Mouse (Mus musculus) liver, embryonic 14.5 days (tissue): ENCODE data around the gene Crybb1.

Experiments
- CTCF ChIP-seq: IDR thresholded peaks from 2 replicates; pipeline ENCODE4 v1.5.1; 2016; ENCODE audit warnings: antibody characterized with exemption, low read depth, control low read depth
- EP300 ChIP-seq: IDR thresholded peaks from 2 replicates; pipeline ENCODE4 v1.6.1; 2016; ENCODE audit warnings: antibody characterized with exemption, low read depth

GRCm38 (mm10) chr5:112290536-112290880 is 34.9 kb downstream of the Crybb1 start:
- no peak for TF ChIP-seq CTCF
- TF ChIP-seq EP300 = no peak
